Mouse (Mus musculus): ENCODE measurements at regions not wholly inside any gene's neighbourhood (a gene's known extent, or its start where the extent isn't known, plus 50 kb on each side); places are given as distances from the start of the nearest gene placed in this dataset.

GRCm38 (mm10) chr14:47826545-47826944, 178.3 kb downstream of the Ktn1 start:
- H3K9me3 ChIP-seq = no peaks in the 10 kb centered on the region
- no peaks in the 10 kb centered on the region for H3K27me3 ChIP-seq (replicated peaks)
- H3K27ac ChIP-seq = 0 out of 2 replicates have a peak overlapping the region, but pooled peaks have one; percentile 29
- peaks cover 2% of the 10 kb centered on the region; the same call in 1 of the 2 replicates for H3K4me1 ChIP-seq (replicated peaks)
- no peak overlapping the region for H3K9ac ChIP-seq
- H3K4me2 ChIP-seq (replicated peaks) = no peak overlapping the region
- no peak overlapping the region for H3K4me3 ChIP-seq (replicated peaks)
- no peaks in the 10 kb centered on the region for H3K36me3 ChIP-seq
- no peak for ATAC-seq
- WGBS = 48% methylated on average over 4 of the region's 4 CpGs

- Histone ChIP-seq H3K36me3 (no peaks in the 10 kb centered on the region), H3K4me3 (replicated peaks) (no peak overlapping the region), H3K4me1 (replicated peaks) (peaks cover 2% of the 10 kb centered on the region; the same call in 1 of the 2 replicates), H3K27ac (no peak overlapping the region), H3K9me3 (no peaks in the 10 kb centered on the region), H3K27me3 (replicated peaks) (no peaks in the 10 kb centered on the region), H3K9ac (no peak overlapping the region), H3K4me2 (replicated peaks) (no peak overlapping the region)
- WGBS = 80% methylated on average over 2 of the region's 2 CpGs
- ATAC-seq = no peak
Observed at GRCm38 (mm10) chr14:47827623-47828022, 179.4 kb downstream of the Ktn1 start.

- Histone ChIP-seq H3K4me3 (replicated peaks) (no peak overlapping the region), H3K4me2 (replicated peaks) (no peak overlapping the region), H3K9ac (no peak overlapping the region), H3K36me3 (no peaks in the 10 kb centered on the region), H3K27ac (no peak overlapping the region), H3K27me3 (replicated peaks) (no peaks in the 10 kb centered on the region), H3K9me3 (no peaks in the 10 kb centered on the region), H3K4me1 (replicated peaks) (no peaks in the 10 kb centered on the region)
- WGBS = 89% methylated on average over 10 of the region's 10 CpGs
- ATAC-seq = no peak
Observed at GRCm38 (mm10) chr14:47833696-47834095, 185.4 kb downstream of the Ktn1 start.

- H3K9me3 ChIP-seq = no peaks in the 10 kb centered on the region
- no peaks in the 10 kb centered on the region for H3K36me3 ChIP-seq
- no peak overlapping the region for H3K4me3 ChIP-seq (replicated peaks)
- WGBS = 73% methylated on average over 4 of the region's 4 CpGs
- no peak overlapping the region for H3K9ac ChIP-seq
- no peak overlapping the region for H3K27ac ChIP-seq
- H3K4me2 ChIP-seq (replicated peaks) = no peak overlapping the region
- ATAC-seq = no peak
- no peaks in the 10 kb centered on the region for H3K27me3 ChIP-seq (replicated peaks)
- 0 out of 2 replicates have a peak, but pooled peaks cover 3% of the 10 kb centered on the region for H3K4me1 ChIP-seq (replicated peaks)
Observed at GRCm38 (mm10) chr14:47835408-47835807, 187.2 kb downstream of the Ktn1 start.

GRCm38 (mm10) chr14:47839493-47840215, 191.4 kb downstream of the Ktn1 start:
- Histone ChIP-seq H3K9ac (no peak overlapping the region), H3K4me1 (replicated peaks) (0 out of 2 replicates have a peak, but pooled peaks cover 3% of the 10 kb centered on the region), H3K4me3 (replicated peaks) (no peak overlapping the region), H3K27ac (no peak overlapping the region), H3K27me3 (replicated peaks) (no peaks in the 10 kb centered on the region), H3K4me2 (replicated peaks) (no peak overlapping the region), H3K9me3 (no peaks in the 10 kb centered on the region), H3K36me3 (no peaks in the 10 kb centered on the region)
- ATAC-seq = no peak
- 53% methylated on average over 6 of the region's 6 CpGs for WGBS

- 0 out of 2 replicates have a peak, but pooled peaks cover under 1% of the 10 kb centered on the region for H3K4me1 ChIP-seq (replicated peaks)
- no peaks in the 10 kb centered on the region for H3K27me3 ChIP-seq (replicated peaks)
- H3K9ac ChIP-seq = no peak overlapping the region
- no peak overlapping the region for H3K4me2 ChIP-seq (replicated peaks)
- WGBS = 91% methylated on average over 1 of the region's 1 CpGs
- H3K4me3 ChIP-seq (replicated peaks) = no peak overlapping the region
- H3K9me3 ChIP-seq = no peaks in the 10 kb centered on the region
- ATAC-seq = no peak
- H3K36me3 ChIP-seq = no peaks in the 10 kb centered on the region
- H3K27ac ChIP-seq = no peak overlapping the region
Observed at GRCm38 (mm10) chr14:47844366-47844765, 196.1 kb downstream of the Ktn1 start.

GRCm38 (mm10) chr14:47848861-47849260, 200.6 kb downstream of the Ktn1 start:
- Histone ChIP-seq H3K4me2 (replicated peaks) (no peak overlapping the region), H3K27me3 (replicated peaks) (no peaks in the 10 kb centered on the region), H3K4me1 (replicated peaks) (no peaks in the 10 kb centered on the region), H3K9me3 (no peaks in the 10 kb centered on the region), H3K36me3 (no peaks in the 10 kb centered on the region), H3K27ac (no peak overlapping the region), H3K9ac (no peak overlapping the region), H3K4me3 (replicated peaks) (no peak overlapping the region)
- 59% methylated on average over 4 of the region's 4 CpGs for WGBS
- ATAC-seq = no peak

GRCm38 (mm10) chr14:47856280-47856765, 208.1 kb downstream of the Ktn1 start:
- no peak for ATAC-seq
- Histone ChIP-seq H3K27me3 (replicated peaks) (no peaks in the 10 kb centered on the region), H3K27ac (no peak overlapping the region), H3K4me1 (replicated peaks) (no peaks in the 10 kb centered on the region), H3K9ac (no peak overlapping the region), H3K4me3 (replicated peaks) (no peak overlapping the region), H3K9me3 (no peaks in the 10 kb centered on the region), H3K36me3 (no peaks in the 10 kb centered on the region), H3K4me2 (replicated peaks) (no peak overlapping the region)
- WGBS = 66% methylated on average over 7 of the region's 7 CpGs

GRCm38 (mm10) chr14:47857271-47857670, 209.0 kb downstream of the Ktn1 start:
- Histone ChIP-seq H3K36me3 (no peaks in the 10 kb centered on the region), H3K27me3 (replicated peaks) (no peaks in the 10 kb centered on the region), H3K4me3 (replicated peaks) (no peak overlapping the region), H3K27ac (no peak overlapping the region), H3K4me1 (replicated peaks) (no peaks in the 10 kb centered on the region), H3K9ac (no peak overlapping the region), H3K4me2 (replicated peaks) (no peak overlapping the region), H3K9me3 (no peaks in the 10 kb centered on the region)
- ATAC-seq = no peak
- 74% methylated on average over 4 of the region's 4 CpGs for WGBS

- H3K9ac ChIP-seq = no peak overlapping the region
- no peaks in the 10 kb centered on the region for H3K4me1 ChIP-seq (replicated peaks)
- no peaks in the 10 kb centered on the region for H3K9me3 ChIP-seq
- no peaks in the 10 kb centered on the region for H3K27me3 ChIP-seq (replicated peaks)
- H3K27ac ChIP-seq = no peak overlapping the region
- no peaks in the 10 kb centered on the region for H3K36me3 ChIP-seq
- WGBS = 63% methylated on average over 16 of the region's 16 CpGs
- ATAC-seq = no peak
- no peak overlapping the region for H3K4me2 ChIP-seq (replicated peaks)
- H3K4me3 ChIP-seq (replicated peaks) = no peak overlapping the region
Observed at GRCm38 (mm10) chr14:47857731-47858556, 209.7 kb downstream of the Ktn1 start.

- 73% methylated on average over 1 of the region's 1 CpGs for WGBS
- no peak overlapping the region for H3K4me3 ChIP-seq (replicated peaks)
- no peaks in the 10 kb centered on the region for H3K4me1 ChIP-seq (replicated peaks)
- no peak for ATAC-seq
- H3K9me3 ChIP-seq = no peaks in the 10 kb centered on the region
- no peaks in the 10 kb centered on the region for H3K36me3 ChIP-seq
- no peak overlapping the region for H3K27ac ChIP-seq
- H3K9ac ChIP-seq = no peak overlapping the region
- H3K4me2 ChIP-seq (replicated peaks) = no peak overlapping the region
- no peaks in the 10 kb centered on the region for H3K27me3 ChIP-seq (replicated peaks)
Observed at GRCm38 (mm10) chr14:47862556-47862955, 214.3 kb downstream of the Ktn1 start.

GRCm38 (mm10) chr14:47863067-47863466, 214.8 kb downstream of the Ktn1 start:
- no peaks in the 10 kb centered on the region for H3K4me1 ChIP-seq (replicated peaks)
- no peak overlapping the region for H3K4me3 ChIP-seq (replicated peaks)
- no peaks in the 10 kb centered on the region for H3K27me3 ChIP-seq (replicated peaks)
- no peak overlapping the region for H3K9ac ChIP-seq
- ATAC-seq = no peak
- H3K4me2 ChIP-seq (replicated peaks) = no peak overlapping the region
- H3K9me3 ChIP-seq = no peaks in the 10 kb centered on the region
- WGBS = 60% methylated on average over 5 of the region's 5 CpGs
- H3K27ac ChIP-seq = no peak overlapping the region
- H3K36me3 ChIP-seq = no peaks in the 10 kb centered on the region
